Comparison of ENCODE assay signal across 20 mouse cellular contexts in the genomic region with DNA sequence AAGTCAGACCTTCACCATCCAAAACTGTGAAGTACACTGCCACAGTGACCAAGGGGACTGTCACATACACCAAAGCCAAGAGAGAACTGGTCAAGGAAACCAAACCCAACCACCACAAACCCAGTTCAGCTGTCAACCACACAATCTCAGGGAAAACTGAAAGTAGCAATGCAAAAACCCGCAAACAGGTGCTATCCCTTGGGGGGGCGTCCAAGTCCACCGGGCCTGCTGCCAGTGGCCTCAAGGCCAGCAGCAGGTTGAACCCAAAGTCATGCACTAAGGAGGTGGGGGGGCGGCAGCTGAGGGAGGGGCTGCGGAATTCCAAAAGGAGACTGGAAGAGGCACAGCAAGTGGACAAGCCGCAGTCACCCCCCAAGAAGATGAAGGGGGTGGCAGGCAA.
DNase-seq lines count a peak whose midpoint lies in the region; ATAC-seq and TF ChIP-seq lines count a peak whose summit lies in the region.
"Had no signal": no experiment of that assay in that cellular context is flagged by ENCODE, and none has a peak within 500 bp of the region (broad histone marks: within the 10 kb centered on the region; RNA-seq: fewer than 3 reads in every experiment).

No protein-coding gene starts in this region.

- no peaks in the 10 kb centered on the region; the same call in 1 of the 2 replicates for H3K36me3 ChIP-seq in forebrain, embryonic 11.5 days (ENCODE audit: control insufficient read depth, insufficient read depth, low read length)
- peaks cover 56% of the 10 kb centered on the region for H3K36me3 ChIP-seq in forebrain, embryonic 13.5 days (ENCODE audit: poor library complexity, severe bottlenecking)
- H3K36me3 ChIP-seq in C2C12 (ENCODE audit: control insufficient read depth, insufficient read depth) (peaks cover 11% of the 10 kb centered on the region), E14TG2a.4 (ENCODE audit: insufficient read depth, low read length) (peaks cover 100% of the 10 kb centered on the region)
- H3K36me3 ChIP-seq in liver, embryonic 11.5 days (ENCODE audit: control insufficient read depth, insufficient read depth, low read length), result peaks cover 21% of the 10 kb centered on the region; the same call in 1 of the 2 replicates
- H3K36me3 ChIP-seq in limb, embryonic 10.5 days, result peaks cover 83% of the 10 kb centered on the region

- H3K79me2 ChIP-seq in C2C12 (ENCODE audit: control insufficient read depth, insufficient read depth), result no peaks in the 10 kb centered on the region

- H3ac ChIP-seq in C2C12 (ENCODE audit: control insufficient read depth, insufficient read length, low read depth), result no peak overlapping the region

- WGBS in forebrain, embryonic 11.5 days, result 97% methylated on average over 6 of the region's 6 CpGs
- 98% methylated on average over 6 of the region's 6 CpGs for WGBS in forebrain, embryonic 13.5 days
- 95% methylated on average over 6 of the region's 6 CpGs for WGBS in liver, embryonic 11.5 days
- 95% methylated on average over 6 of the region's 6 CpGs for WGBS in limb, embryonic 10.5 days

- no peak overlapping the region for H3K4me3 ChIP-seq in forebrain, embryonic 11.5 days (ENCODE audit: low read depth, low read length)
- H3K4me3 ChIP-seq in forebrain, embryonic 13.5 days, result no peak overlapping the region
- H3K4me3 ChIP-seq in C2C12 (ENCODE audit: insufficient read depth, poor library complexity, severe bottlenecking) (no peak overlapping the region), E14TG2a.4 (replicated peaks; ENCODE audit: low read length) (peak overlapping the region; percentile 66)
- no peak overlapping the region for H3K4me3 ChIP-seq in liver, embryonic 11.5 days (ENCODE audit: low read depth, low read length)
- H3K4me3 ChIP-seq in limb, embryonic 10.5 days, result no peak overlapping the region
- H3K4me3 ChIP-seq: embryonic facial prominence, embryonic 10.5 days; embryonic facial prominence, embryonic 12.5 days; forebrain, embryonic 12.5 days; forebrain, embryonic 15.5 days had no signal

- TF ChIP-seq CTCF in C2C12 (IDR thresholded peaks at IDR 0.05; ENCODE audit: control insufficient read depth, insufficient read depth, insufficient read length) (no peak), E14TG2a.4 (conservative IDR thresholded peaks at IDR 0.05; ENCODE audit: low read length) (no peak)

- H3K9ac ChIP-seq in forebrain, embryonic 11.5 days (ENCODE audit: low read length), result no peak overlapping the region
- no peak overlapping the region for H3K9ac ChIP-seq in forebrain, embryonic 13.5 days
- H3K9ac ChIP-seq in liver, embryonic 11.5 days (ENCODE audit: low read depth, low read length), result no peak overlapping the region
- H3K9ac ChIP-seq: embryonic facial prominence, embryonic 12.5 days; forebrain, embryonic 12.5 days; forebrain, embryonic 15.5 days; forebrain, postnatal 0 days had no signal

- H3K4me1 ChIP-seq in forebrain, embryonic 11.5 days (replicated peaks; ENCODE audit: control insufficient read depth, insufficient read depth, low read length), result no peaks in the 10 kb centered on the region
- H3K4me1 ChIP-seq in forebrain, embryonic 13.5 days, result peaks cover 5% of the 10 kb centered on the region
- peaks cover 98% of the 10 kb centered on the region for H3K4me1 ChIP-seq in E14TG2a.4 (replicated peaks; ENCODE audit: low read depth, low read length)
- H3K4me1 ChIP-seq in liver, embryonic 11.5 days (replicated peaks; ENCODE audit: control insufficient read depth, insufficient read depth, low read length), result no peaks in the 10 kb centered on the region
- H3K4me1 ChIP-seq in limb, embryonic 10.5 days, result no peaks in the 10 kb centered on the region
- H3K4me1 ChIP-seq: embryonic facial prominence, embryonic 10.5 days had no signal

- no peaks in the 10 kb centered on the region for H3K27me3 ChIP-seq in forebrain, embryonic 11.5 days (ENCODE audit: control insufficient read depth, insufficient read depth, low read length)
- no peaks in the 10 kb centered on the region for H3K27me3 ChIP-seq in forebrain, embryonic 13.5 days
- H3K27me3 ChIP-seq in C2C12 (ENCODE audit: control insufficient read depth, insufficient read depth, insufficient read length), result no peaks in the 10 kb centered on the region
- no peaks in the 10 kb centered on the region for H3K27me3 ChIP-seq in E14TG2a.4 (ENCODE audit: insufficient read depth, low read length)
- H3K27me3 ChIP-seq in liver, embryonic 11.5 days (replicated peaks; ENCODE audit: control insufficient read depth, insufficient read depth, low read length), result no peaks in the 10 kb centered on the region
- H3K27me3 ChIP-seq in limb, embryonic 10.5 days (ENCODE audit: low read depth, poor library complexity, severe bottlenecking), result no peaks in the 10 kb centered on the region
- H3K27me3 ChIP-seq: CH12.LX; embryonic facial prominence, embryonic 12.5 days; forebrain, embryonic 12.5 days; forebrain, embryonic 15.5 days had no signal

- DNase-seq in forebrain, embryonic 11.5 days (ENCODE audit: low spot score), result peak; percentile 35
- no peak for DNase-seq in liver, embryonic 11.5 days (ENCODE audit: low spot score)
- no peak for DNase-seq in limb, embryonic 10.5 days (ENCODE audit: low spot score)
- DNase-seq: adrenal gland, adult 2 months; adrenal gland, postnatal 14 days; adrenal gland, postnatal 36 days; cerebellum, adult 11 months; cerebellum, adult 18-20 months; cerebellum, adult 8-10 months; cerebellum, adult 9-11 months; forebrain, postnatal 0 days had no signal

- no peaks in the 10 kb centered on the region for H3K9me3 ChIP-seq in forebrain, embryonic 11.5 days (ENCODE audit: control insufficient read depth, low read length)
- no peaks in the 10 kb centered on the region for H3K9me3 ChIP-seq in forebrain, embryonic 13.5 days (replicated peaks)
- no peaks in the 10 kb centered on the region for H3K9me3 ChIP-seq in E14TG2a.4 (ENCODE audit: low read length)
- H3K9me3 ChIP-seq in liver, embryonic 11.5 days (ENCODE audit: control insufficient read depth, low read length), result no peaks in the 10 kb centered on the region
- H3K9me3 ChIP-seq in limb, embryonic 10.5 days (replicated peaks), result no peaks in the 10 kb centered on the region
- H3K9me3 ChIP-seq: embryonic facial prominence, embryonic 10.5 days; embryonic facial prominence, embryonic 12.5 days; forebrain, embryonic 12.5 days; forebrain, embryonic 15.5 days had no signal

- no peak overlapping the region for H3K27ac ChIP-seq in forebrain, embryonic 11.5 days (ENCODE audit: low read depth, low read length)
- no peak overlapping the region for H3K27ac ChIP-seq in forebrain, embryonic 13.5 days
- no peak overlapping the region for H3K27ac ChIP-seq in liver, embryonic 11.5 days (ENCODE audit: low read depth, low read length)
- H3K27ac ChIP-seq in limb, embryonic 10.5 days, result no peak overlapping the region
- H3K27ac ChIP-seq: embryonic facial prominence, embryonic 10.5 days; embryonic facial prominence, embryonic 12.5 days; forebrain, embryonic 12.5 days; forebrain, embryonic 15.5 days had no signal

- no peaks in the 10 kb centered on the region for H3K79me3 ChIP-seq in C2C12 (ENCODE audit: low read depth)

- no peak for ATAC-seq in forebrain, embryonic 11.5 days (replicated peaks; ENCODE audit: low FRiP score)
- ATAC-seq in forebrain, embryonic 13.5 days, result no peak
- no peak for ATAC-seq in liver, embryonic 11.5 days (replicated peaks; ENCODE audit: low FRiP score)
- ATAC-seq: CD4-positive, CD25-positive, alpha-beta regulatory T cell, adult 4 months; forebrain, embryonic 15.5 days; forebrain, postnatal 0 days had no signal

- H3K4me2 ChIP-seq in forebrain, embryonic 11.5 days (ENCODE audit: low read depth, low read length, severe bottlenecking), result no peak overlapping the region
- no peak overlapping the region for H3K4me2 ChIP-seq in forebrain, embryonic 13.5 days
- no peak overlapping the region for H3K4me2 ChIP-seq in liver, embryonic 11.5 days
- H3K4me2 ChIP-seq: embryonic facial prominence, embryonic 12.5 days; forebrain, embryonic 12.5 days; forebrain, embryonic 15.5 days had no signal

TF ChIP-seq in C2C12, 6 proteins besides CTCF, POLR2A, EP300 and RAD21:
- peak; percentile 43 for TF ChIP-seq MYOD1 (IDR thresholded peaks at IDR 0.05; ENCODE audit: control insufficient read depth, insufficient read length, low read depth)
- TF ChIP-seq USF1 (IDR thresholded peaks at IDR 0.05; ENCODE audit: low read depth), result no peak
